In genomic region chr11:96327122-96327521, GRCm38 (mm10) we compare ENCODE assay signal across 18 mouse cellular contexts. TPM values are rescaled to one million over a fixed set of nuclear protein-coding genes. Genes with fewer than 3 reads are reported as not detected.
A peak's percentile ranks its signal among the peaks of the same experiment; 100 is the strongest.
DNase-seq lines count a peak whose midpoint lies in the region; ATAC-seq and TF ChIP-seq lines count a peak whose summit lies in the region.
"Had no signal": no experiment of that assay in that cellular context is flagged by ENCODE, and none has a peak within 500 bp of the region (broad histone marks: within the 10 kb centered on the region; RNA-seq: fewer than 3 reads in every experiment).

No protein-coding gene starts in this region.

- TF ChIP-seq CTCF in intestine, postnatal 0 days (IDR thresholded peaks at IDR 0.05; ENCODE audit: low read depth), result no peak

- WGBS in heart, embryonic 11.5 days (ENCODE audit: insufficient replicate concordance), result 6% methylated on average over 7 of the region's 7 CpGs
- 15% methylated on average over 7 of the region's 7 CpGs for WGBS in lung, embryonic 16.5 days
- WGBS in intestine, postnatal 0 days, result 42% methylated on average over 7 of the region's 7 CpGs

- no peaks in the 10 kb centered on the region for H3K36me3 ChIP-seq in heart, embryonic 11.5 days (ENCODE audit: control insufficient read depth, insufficient read depth, low read length)
- H3K36me3 ChIP-seq in lung, embryonic 16.5 days (ENCODE audit: control insufficient read depth, insufficient read depth, low read length), result no peaks in the 10 kb centered on the region
- no peaks in the 10 kb centered on the region for H3K36me3 ChIP-seq in intestine, postnatal 0 days (ENCODE audit: control insufficient read depth, insufficient read depth)
- H3K36me3 ChIP-seq: forebrain, embryonic 15.5 days; midbrain, embryonic 15.5 days had no signal

- H3K4me1 ChIP-seq in heart, embryonic 11.5 days (ENCODE audit: control insufficient read depth, insufficient read depth, low read length), result peaks cover 3% of the 10 kb centered on the region; the same call in 1 of the 2 replicates
- H3K4me1 ChIP-seq in lung, embryonic 16.5 days (replicated peaks; ENCODE audit: control insufficient read depth, insufficient read depth, low read length), result peaks cover 19% of the 10 kb centered on the region
- H3K4me1 ChIP-seq in intestine, postnatal 0 days (replicated peaks; ENCODE audit: control insufficient read depth, insufficient read depth, low read length), result peaks cover 3% of the 10 kb centered on the region; the same call in 1 of the 2 replicates
- H3K4me1 ChIP-seq: forebrain, embryonic 15.5 days; midbrain, embryonic 15.5 days had no signal

- H3K9ac ChIP-seq in heart, embryonic 11.5 days (ENCODE audit: low read depth, low read length), result no peak overlapping the region
- peak overlapping the region; percentile 79 for H3K9ac ChIP-seq in lung, embryonic 16.5 days (ENCODE audit: low read length)
- peak overlapping the region; percentile 37; the same call in 1 of the 2 replicates for H3K9ac ChIP-seq in intestine, postnatal 0 days (ENCODE audit: low read depth, low read length)
- H3K9ac ChIP-seq: forebrain, embryonic 15.5 days; midbrain, embryonic 15.5 days had no signal

- DNase-seq in heart, postnatal 4 days, result no peak
- DNase-seq in lung, adult 18-20 months, result no peak
- DNase-seq in left cerebral cortex, adult 8-10 months (ENCODE audit: low spot score in 2 of 2), result no peak
- no peak for DNase-seq in embryo, embryonic 10 days (ENCODE audit: low spot score)
- no peak for DNase-seq in thymus, postnatal 10 days (ENCODE audit: low spot score in 2 of 2)
- DNase-seq: cerebellum, adult 18-20 months; embryo, embryonic 11 days; heart, adult 11 months; heart, postnatal 10 days; kidney, postnatal 14 days; thymus, adult 2 months had no signal

- ATAC-seq in heart, embryonic 11.5 days (replicated peaks; ENCODE audit: insufficient number of reproducible peaks, low FRiP score, low TSS enrichment), result no peak
- no peak for ATAC-seq in lung, embryonic 16.5 days (ENCODE audit: low read depth)
- ATAC-seq in intestine, postnatal 0 days, result no peak
- ATAC-seq: forebrain, embryonic 15.5 days; midbrain, embryonic 15.5 days had no signal

- no peak overlapping the region for H3K27ac ChIP-seq in heart, embryonic 11.5 days (ENCODE audit: low read depth, low read length)
- peak overlapping the region; percentile 94 for H3K27ac ChIP-seq in lung, embryonic 16.5 days (ENCODE audit: low read length)
- H3K27ac ChIP-seq in intestine, postnatal 0 days (ENCODE audit: low read depth, low read length), result peak overlapping the region; percentile 73; the same call in 1 of the 2 replicates
- H3K27ac ChIP-seq: forebrain, embryonic 15.5 days; midbrain, embryonic 15.5 days had no signal

- H3K4me3 ChIP-seq in heart, embryonic 11.5 days (ENCODE audit: low read depth, low read length), result no peak overlapping the region
- peak overlapping the region; percentile 45 for H3K4me3 ChIP-seq in lung, embryonic 16.5 days (ENCODE audit: low read length)
- no peak overlapping the region for H3K4me3 ChIP-seq in intestine, postnatal 0 days (ENCODE audit: low read depth, low read length)
- H3K4me3 ChIP-seq: forebrain, embryonic 15.5 days; midbrain, embryonic 15.5 days had no signal

- peaks cover 93% of the 10 kb centered on the region for H3K27me3 ChIP-seq in heart, embryonic 11.5 days (ENCODE audit: control insufficient read depth, insufficient read depth, low read length)
- peaks cover 25% of the 10 kb centered on the region for H3K27me3 ChIP-seq in lung, embryonic 16.5 days (ENCODE audit: control insufficient read depth, insufficient read depth, low read depth, low read length)
- peaks cover 17% of the 10 kb centered on the region for H3K27me3 ChIP-seq in intestine, postnatal 0 days (replicated peaks; ENCODE audit: control insufficient read depth, insufficient read depth, low read length)

- no peaks in the 10 kb centered on the region for H3K9me3 ChIP-seq in heart, embryonic 11.5 days (replicated peaks; ENCODE audit: control insufficient read depth, low read length)
- no peaks in the 10 kb centered on the region for H3K9me3 ChIP-seq in lung, embryonic 16.5 days (ENCODE audit: control insufficient read depth, low read length)
- no peaks in the 10 kb centered on the region for H3K9me3 ChIP-seq in intestine, postnatal 0 days (ENCODE audit: control insufficient read depth)
- H3K9me3 ChIP-seq: forebrain, embryonic 15.5 days; midbrain, embryonic 15.5 days had no signal

- 0 out of 2 replicates have a peak overlapping the region, but pooled peaks have one; percentile 29 for H3K4me2 ChIP-seq in heart, embryonic 11.5 days
- peak overlapping the region; percentile 79 for H3K4me2 ChIP-seq in lung, embryonic 16.5 days (ENCODE audit: low read depth, low read length)
- H3K4me2 ChIP-seq in intestine, postnatal 0 days (replicated peaks; ENCODE audit: low read depth), result peak overlapping the region; percentile 83; the same call in 1 of the 2 replicates
- H3K4me2 ChIP-seq: forebrain, embryonic 15.5 days; midbrain, embryonic 15.5 days had no signal

RNA-seq across cellular contexts. Expression of gene Hoxb3, which starts 4.0 kb away (rescaled TPM):
- 0.74 and 1.0 TPM in 2 replicates for polyA plus RNA-seq in heart, embryonic 11.5 days (2014; fragmentation: Nextera tagmentation; extraction: Ambion mirVana)
- total RNA-seq in heart, postnatal 4 days (2021), result 1 to 10 TPM; 1.4 to 1.5 TPM
- 2.1 and 2.6 TPM in 2 replicates for polyA plus RNA-seq in lung, embryonic 16.5 days (2015; fragmentation: Nextera tagmentation; extraction: Ambion mirVana)
- polyA plus RNA-seq in intestine, postnatal 0 days (2015; fragmentation: Nextera tagmentation; extraction: Ambion mirVana), result 1.1 and 1.3 TPM in 2 replicates
- not detected for total RNA-seq in left cerebral cortex, adult 8-10 months (2022)
- polyA plus RNA-seq: forebrain, embryonic 15.5 days; midbrain, embryonic 15.5 days had no signal

RNA-seq across cellular contexts. Expression of gene Hoxb4, which starts 9.1 kb away (rescaled TPM):
- polyA plus RNA-seq in heart, embryonic 11.5 days (2014; fragmentation: Nextera tagmentation; extraction: Ambion mirVana), result 0.21 and 0.77 TPM in 2 replicates
- 1 to 10 TPM in 1 of 2 experiments, under 1 TPM in 1; 0.74 to 1.0 TPM for total RNA-seq in heart, postnatal 4 days (2021)
- polyA plus RNA-seq in lung, embryonic 16.5 days (2015; fragmentation: Nextera tagmentation; extraction: Ambion mirVana), result 3.4 TPM in 2 replicates
- 1.1 and 1.5 TPM in 2 replicates for polyA plus RNA-seq in intestine, postnatal 0 days (2015; fragmentation: Nextera tagmentation; extraction: Ambion mirVana)
- total RNA-seq in left cerebral cortex, adult 8-10 months (2022), result under 1 TPM in 1 of 4 experiments, not detected in 3; 0.11 TPM
- polyA plus RNA-seq: forebrain, embryonic 15.5 days; midbrain, embryonic 15.5 days had no signal

RNA-seq across cellular contexts. Expression of gene Hoxb2, which starts 23.2 kb away (rescaled TPM):
- 4.5 and 7.4 TPM in 2 replicates for polyA plus RNA-seq in heart, embryonic 11.5 days (2014; fragmentation: Nextera tagmentation; extraction: Ambion mirVana)
- total RNA-seq in heart, postnatal 4 days (2021), result 1 to 10 TPM; 1.3 to 2.2 TPM
- 20.1 and 24.0 TPM in 2 replicates for polyA plus RNA-seq in lung, embryonic 16.5 days (2015; fragmentation: Nextera tagmentation; extraction: Ambion mirVana)
- 8.4 and 9.4 TPM in 2 replicates for polyA plus RNA-seq in intestine, postnatal 0 days (2015; fragmentation: Nextera tagmentation; extraction: Ambion mirVana)
- total RNA-seq in left cerebral cortex, adult 8-10 months (2022), result not detected
- total RNA-seq: gastrocnemius, adult 18-20 months had no signal
- polyA plus RNA-seq: forebrain, embryonic 15.5 days had no signal

RNA-seq across cellular contexts. Expression of gene Hoxb5, which starts 24.0 kb away (rescaled TPM):
- polyA plus RNA-seq in heart, embryonic 11.5 days (2014; fragmentation: Nextera tagmentation; extraction: Ambion mirVana), result 0.65 and 2.4 TPM in 2 replicates
- under 1 TPM in 1 of 2 experiments, not detected in 1; 0.32 TPM for total RNA-seq in heart, postnatal 4 days (2021)
- polyA plus RNA-seq in lung, embryonic 16.5 days (2015; fragmentation: Nextera tagmentation; extraction: Ambion mirVana), result 39.2 and 46.6 TPM in 2 replicates
- polyA plus RNA-seq in intestine, postnatal 0 days (2015; fragmentation: Nextera tagmentation; extraction: Ambion mirVana), result 14.7 and 15.8 TPM in 2 replicates
- not detected for total RNA-seq in left cerebral cortex, adult 8-10 months (2022)
- polyA plus RNA-seq: forebrain, embryonic 15.5 days had no signal

RNA-seq across cellular contexts. Expression of gene Hoxb6, which starts 34.8 kb away (rescaled TPM):
- polyA plus RNA-seq in heart, embryonic 11.5 days (2014; fragmentation: Nextera tagmentation; extraction: Ambion mirVana), result 0.32 and 0.90 TPM in 2 replicates
- not detected for total RNA-seq in heart, postnatal 4 days (2021)
- 8.8 and 11.6 TPM in 2 replicates for polyA plus RNA-seq in lung, embryonic 16.5 days (2015; fragmentation: Nextera tagmentation; extraction: Ambion mirVana)
- 5.7 and 6.4 TPM in 2 replicates for polyA plus RNA-seq in intestine, postnatal 0 days (2015; fragmentation: Nextera tagmentation; extraction: Ambion mirVana)
- not detected for total RNA-seq in left cerebral cortex, adult 8-10 months (2022)
- total RNA-seq: heart, postnatal 10 days; liver, adult 2 months had no signal
- polyA plus RNA-seq: forebrain, embryonic 15.5 days had no signal

Comparison
In these comparisons a context has a peak if more than half of its experiments do, and no peak if none do; other contexts are left out.
1. H3K4me2 ChIP-seq: peak in every context shown above with its lines; median percentile 83 in intestine, postnatal 0 days; 79 in lung, embryonic 16.5 days; 29 in heart, embryonic 11.5 days.